Mouse (Mus musculus) ES-Bruce4 (cell line): Measurements from ENCODE around the gene Ksr1.

Experiments used
- CTCF ChIP-seq: IDR thresholded peaks from one replicate; pipeline ENCODE4 v1.8.1; 2011; ENCODE audit warnings: low read depth, low read length
- POLR2A ChIP-seq: IDR thresholded peaks from one replicate; pipeline ENCODE4 v1.8.1; 2011; ENCODE audit warnings: low read length; ENCODE audit not compliant: insufficient read depth

DNA sequence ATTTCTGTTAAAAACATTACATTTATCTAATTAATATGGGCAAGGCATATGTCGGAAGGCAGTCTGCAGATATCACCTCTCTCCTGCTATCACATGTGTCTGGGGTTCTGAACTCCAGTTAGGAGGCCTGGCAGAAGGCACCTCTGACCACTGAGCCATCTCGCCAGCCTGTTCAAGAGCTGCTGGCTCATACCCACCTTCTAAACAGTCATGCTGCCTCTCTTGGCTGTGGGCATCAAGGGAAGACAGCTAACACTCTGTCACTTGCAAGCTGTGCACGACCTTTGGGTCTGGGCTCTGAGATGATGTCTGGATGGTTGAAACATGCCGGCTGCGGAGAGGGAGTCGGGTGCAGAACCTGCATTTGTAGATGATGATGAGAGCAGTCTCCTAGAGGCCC, 44.6 kb downstream of the Ksr1 start:
- TF ChIP-seq POLR2A, result no peak
- TF ChIP-seq CTCF, result no peak
